Mouse (Mus musculus): Measurements from ENCODE around the gene Rab2b.
"Not testable (repeated sequence)": the region's sequence is repeated elsewhere in the genome, so short reads cannot be mapped to it uniquely, and the experiment has no call there.

Rab2b gene

DNA sequence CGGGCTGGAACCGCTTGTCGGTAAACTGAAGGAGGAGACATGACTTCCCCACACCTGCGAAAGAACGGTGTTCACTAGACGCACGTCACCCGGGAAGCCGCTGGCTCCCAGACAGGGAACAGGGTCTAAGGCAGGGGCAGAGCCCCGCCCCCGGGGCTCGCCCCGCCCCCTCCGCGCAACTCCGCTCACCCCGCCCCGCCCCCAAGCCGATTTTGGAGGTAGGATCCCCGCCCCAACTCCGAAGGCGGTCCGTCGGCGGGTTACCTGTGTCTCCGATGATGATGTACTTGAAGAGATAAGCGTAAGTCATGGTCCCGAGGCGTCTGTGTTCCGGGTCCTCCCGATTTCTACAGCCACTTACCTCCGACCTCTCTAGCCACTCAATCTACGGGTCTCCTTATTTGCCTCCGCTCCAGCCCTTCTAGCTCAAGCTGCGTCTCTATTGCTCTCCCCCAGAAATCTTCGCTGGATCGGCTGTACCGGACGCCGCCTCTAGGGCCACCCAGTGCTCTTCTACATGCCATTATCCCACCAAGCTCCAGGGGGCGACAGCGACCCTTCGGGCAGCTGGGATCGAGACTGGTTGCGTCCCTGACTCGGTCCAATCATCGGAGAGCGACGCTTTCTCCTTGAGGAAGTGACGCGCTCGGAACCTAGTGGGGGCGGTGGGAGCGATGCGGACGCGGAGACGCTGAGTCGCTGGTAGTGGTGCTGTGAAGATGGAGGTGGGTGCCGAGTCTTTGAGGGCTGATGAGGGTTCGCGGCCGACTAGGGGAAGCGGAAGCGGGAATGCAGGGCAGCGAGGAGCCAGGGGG lies at the start of gene Rab2b, which contains the start of gene Tox4:
Rab2b (minus strand) TSS at position 614 of the 815 bp plus-strand sequence.
Tox4 (plus strand) TSS at position 215 of the 815 bp plus-strand sequence.
- DNase-seq (ENCODE audit: low spot score), result peak; percentile 99

DNA sequence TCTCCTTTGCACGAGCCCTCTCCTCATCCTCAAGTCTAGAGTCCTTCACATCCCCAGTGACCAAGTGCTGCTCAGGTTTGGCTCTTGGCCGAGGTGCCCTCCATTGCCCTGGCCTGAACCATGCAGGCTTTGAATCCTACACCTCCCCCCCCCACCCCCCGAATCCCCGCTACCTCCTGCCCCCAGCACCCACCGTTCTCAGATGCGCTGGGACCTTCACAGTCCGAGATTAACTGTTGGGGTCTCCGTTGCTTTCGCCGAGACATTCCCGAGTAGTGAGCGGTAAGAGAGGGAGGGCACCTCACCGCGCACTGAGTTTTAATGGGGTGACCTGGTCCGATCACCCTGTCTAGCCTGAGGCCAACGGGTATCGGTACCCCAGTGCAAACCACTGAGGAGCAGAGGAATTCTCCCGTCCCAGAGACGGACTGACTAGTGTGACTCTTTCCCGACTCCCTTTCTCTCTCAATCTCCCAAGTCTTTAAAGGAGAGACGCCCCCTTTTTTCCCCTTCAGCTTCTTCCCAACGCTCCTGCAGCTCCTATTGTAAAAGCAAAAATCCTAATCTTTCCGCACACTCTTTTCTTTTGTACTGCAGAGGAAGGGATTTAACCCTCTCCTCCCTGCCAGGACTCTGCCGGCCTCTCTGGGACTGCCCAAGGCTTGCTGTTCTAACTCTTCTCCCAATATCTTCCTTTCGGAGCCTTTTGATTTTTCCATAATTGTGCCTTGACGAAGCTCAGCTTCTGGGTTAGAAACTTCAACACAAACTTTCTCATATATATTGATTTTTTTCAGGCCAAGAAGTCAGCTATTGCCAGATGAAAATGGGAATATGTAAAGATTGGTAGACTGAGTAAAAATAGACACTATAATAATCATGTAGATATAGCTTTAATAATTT lies 48.8 kb upstream of the Rab2b start, which contains the start of gene Sall2:
Sall2 (minus strand) TSS at position 853 of the 903 bp plus-strand sequence.
- DNase-seq (ENCODE audit: low spot score), result no peak

DNA sequence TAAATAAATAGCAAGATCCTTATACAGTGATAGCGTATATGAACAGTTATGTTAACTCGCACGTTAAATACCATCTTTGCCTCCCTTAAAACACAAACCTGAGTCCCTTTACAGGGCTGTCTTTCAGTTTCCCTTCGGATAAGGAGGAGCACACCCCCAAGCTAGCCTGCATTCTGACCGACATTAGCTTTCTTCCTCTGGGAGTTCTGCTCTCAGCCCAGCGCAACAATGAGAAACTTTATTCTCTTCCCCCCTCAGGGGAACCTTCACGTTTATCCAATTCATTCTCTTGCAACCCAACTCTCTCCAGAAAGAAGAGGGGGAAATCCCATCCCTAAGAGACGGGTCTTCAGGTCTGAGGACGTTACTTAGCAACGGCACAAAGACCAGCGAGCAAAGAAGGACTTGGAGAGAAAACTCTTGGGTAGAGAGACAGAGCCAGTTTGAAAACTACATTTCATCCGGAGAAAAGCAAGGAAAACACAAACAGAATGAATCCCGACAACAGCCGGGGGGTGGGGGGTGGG lies 48.1 kb upstream of the Rab2b start:
- no peak for DNase-seq (ENCODE audit: low spot score)

DNA sequence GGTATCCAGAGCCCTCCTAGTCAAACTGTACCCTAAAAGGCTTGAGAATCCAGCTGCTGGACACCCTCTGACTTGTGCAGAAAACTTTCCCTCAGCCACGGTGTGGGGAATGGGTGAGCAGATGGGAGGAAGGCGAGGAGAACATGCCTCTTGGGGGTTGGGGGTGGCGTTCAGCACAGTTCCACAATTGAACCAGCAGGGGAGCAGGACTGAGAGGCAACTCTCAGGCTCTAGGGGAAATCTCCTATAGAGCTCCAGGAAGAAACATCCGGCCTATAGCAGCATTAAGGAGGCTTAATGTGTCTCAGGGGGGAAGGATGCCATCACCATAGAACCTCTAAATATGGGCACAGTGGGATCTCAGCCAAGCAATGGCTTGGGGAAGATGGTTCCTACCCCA lies 46.5 kb upstream of the Rab2b start:
- no peak for DNase-seq (ENCODE audit: low spot score)

DNA sequence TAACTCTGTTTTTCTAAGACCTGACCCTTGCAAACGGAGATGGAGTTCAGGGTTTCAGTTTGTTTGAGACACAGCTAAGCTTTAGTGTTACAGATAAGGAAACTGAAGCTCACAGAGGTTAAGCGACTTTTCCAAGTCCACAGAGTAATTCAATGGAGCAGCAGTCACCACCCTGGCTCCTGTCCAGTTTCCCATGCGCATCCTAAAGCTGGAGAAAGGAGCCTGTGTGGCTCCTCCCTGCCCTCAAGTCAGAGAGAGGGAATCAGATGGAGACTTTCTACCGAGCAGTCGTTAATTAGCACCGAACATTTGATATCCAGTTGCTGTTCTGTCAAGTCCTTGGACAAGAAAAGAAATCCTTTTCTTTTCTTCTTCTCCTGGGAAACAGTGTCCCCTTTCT lies 40.0 kb upstream of the Rab2b start:
- no peak for DNase-seq (ENCODE audit: low spot score)

DNA sequence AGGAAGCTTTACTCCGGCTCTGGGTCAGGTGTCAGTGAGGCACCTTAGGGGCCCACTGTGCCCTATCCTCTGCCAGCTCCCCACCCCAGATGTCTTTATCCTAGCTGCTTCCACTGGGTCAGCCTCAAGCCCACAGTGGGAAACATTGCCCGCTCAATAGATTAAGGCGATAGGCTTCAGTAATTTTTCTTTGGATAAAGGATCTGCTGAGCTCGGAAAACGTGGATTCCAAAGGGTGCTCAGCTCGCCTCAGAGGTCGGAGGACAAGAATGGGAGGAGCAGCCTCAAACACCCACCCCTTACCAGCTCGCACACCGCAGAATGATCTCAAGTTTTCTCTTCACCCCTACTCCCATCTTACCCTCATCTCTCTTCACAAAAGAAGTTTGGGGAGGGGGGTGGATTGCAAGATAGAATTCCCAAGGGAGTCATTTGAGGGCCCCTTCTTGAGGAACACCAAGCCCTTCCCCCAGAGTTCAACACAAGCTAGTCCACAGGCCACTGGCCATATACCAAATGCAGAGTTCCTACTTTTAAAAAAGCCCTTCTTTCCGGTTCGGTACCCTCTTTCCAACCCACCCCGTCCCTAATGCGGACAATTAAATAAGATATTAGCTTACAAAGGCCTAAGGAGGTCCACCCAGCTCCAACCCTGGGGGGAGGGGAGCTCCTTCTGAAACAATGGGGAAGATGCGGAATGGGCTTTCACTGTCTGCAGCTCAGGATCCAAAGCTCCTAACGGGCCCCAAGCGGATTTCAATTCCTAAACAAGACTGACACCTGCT lies 37.3 kb upstream of the Rab2b start:
- no peak for DNase-seq (ENCODE audit: low spot score)

DNA sequence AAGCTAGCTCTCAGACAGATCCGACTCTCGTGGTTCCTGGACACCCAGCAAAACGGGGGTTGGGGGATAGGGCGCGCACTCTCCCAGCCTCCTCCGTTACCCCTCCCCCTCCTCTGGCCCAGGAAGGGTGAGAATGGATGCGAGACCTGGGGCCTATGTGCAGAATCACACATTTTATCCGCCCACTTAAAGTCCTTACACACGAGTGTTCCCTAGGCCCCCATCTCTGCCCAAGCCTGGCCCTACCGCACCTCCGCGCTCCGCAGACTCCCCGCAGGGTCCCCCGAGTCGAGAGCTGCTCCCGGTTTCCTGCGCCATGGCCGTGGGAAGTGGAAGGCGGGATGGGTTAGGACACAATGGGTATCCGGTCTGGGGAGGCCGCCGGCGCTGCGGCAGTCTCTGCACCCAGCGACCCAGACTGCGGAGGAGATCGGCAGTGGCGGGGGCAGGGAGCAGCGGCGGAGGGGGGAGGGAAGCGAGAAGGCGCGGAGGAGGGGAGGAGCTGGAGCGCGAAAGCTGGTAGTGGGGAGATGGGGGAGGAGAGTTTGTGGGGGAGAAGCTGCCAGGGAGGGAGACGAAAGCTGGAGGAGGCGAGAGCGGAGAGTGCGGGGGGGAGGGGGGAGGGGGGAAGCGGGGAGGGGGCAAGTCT lies 36.6 kb upstream of the Rab2b start:
- DNase-seq (ENCODE audit: low spot score), result no peak

DNA sequence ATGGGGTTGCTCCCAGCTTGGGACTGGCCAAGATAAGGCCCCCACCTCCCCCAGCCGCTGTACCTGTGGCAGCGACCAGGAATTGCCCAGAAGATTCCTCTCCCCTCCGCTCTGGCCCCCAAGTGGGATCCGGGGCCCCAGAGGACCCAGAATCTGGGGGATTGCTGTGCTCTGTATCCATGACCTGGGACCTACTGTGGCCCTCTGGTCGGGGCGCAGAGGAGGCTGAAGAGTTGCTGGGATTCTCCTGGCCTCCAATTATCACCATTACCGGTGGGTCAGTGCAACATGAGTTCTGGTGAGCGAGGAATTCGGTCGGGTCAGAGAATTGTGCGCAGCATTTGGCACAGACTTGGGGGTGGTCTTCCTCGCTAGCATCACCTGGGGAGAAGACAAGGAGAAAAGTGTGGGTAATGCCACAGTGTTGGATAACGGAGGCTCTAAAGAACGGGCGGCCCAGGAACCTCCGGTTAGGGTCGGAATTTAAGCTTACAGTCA lies 36.0 kb upstream of the Rab2b start:
- no peak for DNase-seq (ENCODE audit: low spot score)

DNA sequence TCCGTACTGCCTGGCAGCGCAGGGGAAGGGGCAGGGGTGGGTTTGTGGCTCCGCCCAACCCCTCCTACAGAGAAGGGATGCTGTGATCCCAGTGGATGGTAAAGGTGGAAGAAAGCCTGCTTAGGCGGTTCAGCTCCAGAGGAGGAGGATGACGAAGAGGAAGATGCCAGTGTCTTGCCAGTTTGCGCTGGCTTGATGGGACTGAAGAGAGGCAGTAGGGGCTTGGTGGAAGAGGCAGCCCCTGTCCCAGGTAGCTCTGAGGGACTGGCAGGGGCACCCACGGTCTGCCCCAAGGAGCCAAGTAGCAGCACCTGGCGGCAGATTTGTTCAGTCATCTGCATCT lies 35.4 kb upstream of the Rab2b start:
- no peak for DNase-seq (ENCODE audit: low spot score)

DNA sequence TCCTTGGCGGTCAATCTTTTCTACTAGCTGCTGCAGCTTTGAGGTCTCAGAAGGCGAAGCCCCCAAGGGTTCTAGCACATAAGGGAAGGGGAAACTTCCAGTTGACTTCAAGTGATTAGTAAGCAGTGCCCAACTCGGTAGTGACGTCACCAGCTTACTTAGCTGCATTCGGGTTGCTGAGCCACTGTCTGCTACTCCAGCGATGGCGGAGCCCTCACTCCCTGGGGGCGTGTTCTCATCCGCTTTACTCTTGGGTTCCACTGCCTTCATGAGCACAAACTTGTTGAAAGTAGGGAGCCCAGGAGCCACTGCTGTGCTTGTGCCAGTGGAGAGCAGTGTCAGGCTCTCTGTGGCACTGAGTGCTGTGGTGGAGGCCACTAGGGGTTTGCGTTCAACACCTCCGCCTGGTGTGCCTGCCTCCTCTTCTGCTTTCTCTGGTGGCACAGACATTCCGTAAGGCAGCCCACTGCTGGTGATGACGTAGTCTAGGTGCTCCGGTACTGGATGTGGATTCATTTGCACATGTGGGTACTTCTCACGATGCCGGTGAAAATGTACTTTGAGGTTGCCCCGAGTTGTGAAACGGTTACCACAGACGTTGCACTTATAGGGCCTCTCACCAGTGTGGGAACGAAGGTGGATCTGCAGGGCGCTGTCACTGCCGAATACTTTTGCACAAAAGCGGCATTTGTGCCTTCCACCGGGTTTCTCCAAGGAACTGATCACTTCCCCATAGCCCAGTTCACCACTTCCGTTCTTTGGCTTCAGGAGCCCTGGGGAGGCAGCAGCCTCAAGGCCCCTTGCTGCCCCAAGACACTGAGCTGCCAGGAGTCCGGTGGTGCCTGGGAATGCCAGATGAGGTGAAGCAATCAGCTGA lies 34.8 kb upstream of the Rab2b start:
- no peak for DNase-seq (ENCODE audit: low spot score)

DNA sequence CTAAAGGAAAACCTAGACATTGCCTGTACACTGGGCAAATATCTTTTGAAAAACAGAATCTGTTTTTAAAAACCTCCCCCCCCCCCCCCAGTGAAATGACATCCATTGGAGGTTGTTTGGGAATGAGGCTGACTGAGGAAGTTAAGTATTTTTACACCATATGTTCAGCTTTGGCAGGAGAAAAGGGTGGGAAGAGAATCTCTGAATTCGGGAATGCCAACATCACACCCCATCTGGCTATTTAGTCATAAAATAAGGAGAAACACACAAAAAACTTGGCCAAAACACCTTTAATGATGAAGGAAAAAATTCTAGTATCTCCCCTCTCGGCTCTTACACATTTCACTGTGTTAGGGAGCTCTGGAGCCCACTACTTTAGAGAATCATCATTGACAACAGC lies 31.6 kb upstream of the Rab2b start:
- no peak for DNase-seq (ENCODE audit: low spot score)

DNA sequence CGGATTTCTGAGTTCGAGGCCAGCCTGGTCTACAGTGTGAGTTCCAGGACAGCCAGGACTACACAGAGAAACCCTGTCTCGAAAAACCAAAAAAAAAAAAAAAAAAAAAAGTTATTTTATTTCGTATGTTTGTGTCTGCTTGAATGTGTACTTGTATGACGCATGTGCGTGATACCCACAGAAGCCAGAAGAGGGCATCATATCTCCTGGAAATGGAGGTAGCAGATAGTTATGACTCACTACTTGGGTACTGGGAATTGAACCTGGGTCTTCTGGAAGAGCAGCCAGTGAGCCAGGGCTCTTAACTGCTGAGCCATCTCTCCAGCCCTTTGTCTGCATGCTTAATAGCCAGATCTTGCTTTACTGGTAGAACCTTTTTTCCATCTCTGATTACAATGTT lies 31.0 kb upstream of the Rab2b start:
- DNase-seq (ENCODE audit: low spot score), result not testable (repeated sequence)

DNA sequence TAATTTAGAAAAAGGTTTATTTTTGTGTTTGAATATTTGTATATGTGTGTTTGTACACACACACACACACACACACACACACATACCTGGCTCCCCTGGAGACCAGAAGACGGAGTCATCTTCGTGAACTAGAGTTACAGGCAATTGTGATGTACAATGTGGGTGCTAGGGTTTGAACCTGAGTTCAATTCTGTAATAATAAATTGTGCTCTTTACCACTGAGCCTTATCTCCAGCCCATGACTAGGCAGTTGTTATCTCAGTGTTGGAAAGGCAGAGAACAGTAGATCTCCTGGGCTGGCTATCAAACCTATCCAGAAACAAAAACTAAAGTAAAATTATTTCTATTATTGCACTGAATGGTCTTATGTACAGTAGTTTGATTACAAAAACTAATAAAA lies 26.8 kb upstream of the Rab2b start:
- DNase-seq (ENCODE audit: low spot score), result peak; percentile 65

DNA sequence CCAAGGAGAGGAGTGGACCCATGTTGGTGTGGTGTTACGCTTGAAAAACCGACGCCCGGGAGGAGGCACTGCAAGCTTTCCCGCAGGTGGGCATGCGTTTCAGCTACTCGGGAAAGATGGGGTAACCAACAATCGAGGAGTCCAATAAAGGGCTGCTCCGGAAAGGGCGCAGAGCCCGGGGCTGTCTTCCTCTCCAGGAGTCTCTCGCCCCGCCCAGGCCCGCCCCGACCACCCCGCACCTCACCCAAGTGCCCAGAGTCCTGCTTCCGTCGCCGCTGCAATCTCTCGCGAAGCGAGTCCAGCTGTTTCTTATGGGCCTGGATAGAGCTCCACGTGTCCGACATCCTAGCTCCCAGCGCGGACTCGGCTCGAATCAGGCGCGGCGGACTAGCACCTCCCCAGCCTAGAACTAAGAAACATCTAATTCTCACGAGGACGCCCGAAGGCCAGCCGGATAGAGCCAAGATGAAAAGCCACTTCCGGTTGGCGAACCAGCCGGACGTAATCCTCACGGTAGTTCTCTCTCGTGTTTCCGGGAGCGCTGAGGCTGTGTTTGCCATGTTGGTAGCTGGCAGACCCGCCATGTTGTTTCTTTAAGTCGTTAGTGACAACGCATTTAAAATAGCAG lies 25.4 kb upstream of the Rab2b start, which contains the start of gene Mettl3:
Mettl3 (minus strand) TSS at position 485 of the 628 bp plus-strand sequence.
- DNase-seq (ENCODE audit: low spot score), result peak; percentile 89

DNA sequence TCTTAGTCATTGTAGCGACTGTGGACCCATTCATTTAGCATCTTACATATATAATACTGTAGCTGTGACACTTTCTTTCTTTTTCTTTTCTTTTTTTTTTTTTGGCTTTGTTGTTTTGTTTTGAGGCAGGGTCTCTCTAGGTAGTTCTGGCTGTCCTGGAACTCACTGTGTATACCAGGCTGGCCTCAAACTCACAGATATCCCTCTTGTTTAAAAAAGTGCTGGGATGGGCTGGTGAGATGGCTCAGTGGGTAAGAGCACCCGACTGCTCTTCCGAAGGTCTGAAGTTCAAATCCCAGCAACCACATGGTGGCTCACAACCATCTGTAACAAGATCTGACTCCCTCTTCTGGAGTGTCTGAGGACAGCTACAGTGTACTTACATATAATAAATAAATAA lies 24.2 kb upstream of the Rab2b start:
- DNase-seq (ENCODE audit: low spot score), result not testable (repeated sequence)

DNA sequence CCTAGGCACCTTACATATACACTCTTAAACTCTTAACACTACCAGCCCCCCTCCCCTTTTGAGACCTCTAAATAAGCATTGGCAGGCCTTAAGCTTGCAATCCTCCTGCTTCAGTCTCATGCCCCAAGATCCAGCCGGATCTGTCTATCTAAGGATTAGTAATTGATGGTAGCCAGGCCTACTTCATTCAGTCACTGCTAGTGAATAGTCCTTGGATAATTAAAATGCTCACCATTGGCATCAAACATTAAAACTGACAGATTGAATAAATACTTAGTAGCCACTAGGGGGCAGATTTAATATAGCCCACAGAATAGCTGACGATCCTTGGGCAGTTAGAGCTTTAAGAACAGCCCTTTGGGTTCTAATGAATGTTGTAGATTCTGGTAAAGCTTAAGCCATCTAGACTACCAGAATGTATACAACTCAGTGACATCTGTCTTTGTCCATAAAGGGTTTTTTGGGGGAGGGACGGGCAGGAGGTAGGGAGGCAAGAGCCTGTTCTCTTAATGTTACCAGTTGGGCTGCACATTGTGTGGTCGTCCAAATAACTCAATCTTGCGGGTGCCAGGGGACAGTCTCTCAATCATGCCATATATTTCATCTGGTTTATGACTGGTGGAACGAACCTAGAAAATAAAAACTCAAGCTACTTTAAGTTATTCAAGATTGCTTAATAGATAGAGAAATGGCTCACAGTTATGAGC lies 16.4 kb upstream of the Rab2b start:
- no peak for DNase-seq (ENCODE audit: low spot score)

DNA sequence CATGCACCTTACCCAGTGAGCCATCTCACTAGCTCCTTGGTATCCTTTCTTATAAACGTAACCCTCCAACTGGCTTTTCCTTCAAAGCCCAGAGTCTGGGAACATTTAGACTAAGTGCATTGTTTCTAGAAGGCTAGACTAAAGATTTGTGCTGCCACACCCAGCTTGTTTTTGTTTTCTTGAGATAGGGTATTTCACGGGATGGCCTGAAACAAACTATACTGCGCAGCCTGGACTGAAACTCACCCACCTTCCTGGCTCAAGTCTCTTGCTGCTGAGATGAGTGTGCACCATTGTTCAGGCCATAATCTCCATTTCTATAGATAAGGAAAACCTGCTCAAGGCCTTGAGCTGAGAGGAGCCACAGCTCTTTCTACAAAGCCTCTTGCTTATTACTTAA lies 4.8 kb upstream of the Rab2b start:
- DNase-seq (ENCODE audit: low spot score), result no peak

DNA sequence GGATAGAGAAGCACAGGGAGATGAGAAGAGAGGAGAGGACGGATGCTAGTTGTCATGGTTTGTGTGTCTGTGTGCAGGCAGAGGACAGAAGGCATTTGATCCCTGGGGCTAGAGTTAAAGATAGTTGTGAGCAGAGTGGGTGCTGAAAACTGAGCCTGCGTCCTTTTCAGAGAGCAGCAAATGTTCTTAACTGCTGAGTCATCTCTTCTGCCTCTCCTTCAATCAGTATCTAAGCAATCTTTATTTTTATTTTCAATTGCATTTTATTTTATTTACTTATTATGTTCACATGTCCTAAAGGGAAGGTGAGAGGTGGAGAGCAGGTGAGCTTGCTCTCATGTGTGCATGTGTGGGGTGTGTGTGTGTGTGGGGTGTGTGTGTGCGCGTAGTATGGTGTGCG lies 4.3 kb upstream of the Rab2b start:
- DNase-seq (ENCODE audit: low spot score), result no peak

DNA sequence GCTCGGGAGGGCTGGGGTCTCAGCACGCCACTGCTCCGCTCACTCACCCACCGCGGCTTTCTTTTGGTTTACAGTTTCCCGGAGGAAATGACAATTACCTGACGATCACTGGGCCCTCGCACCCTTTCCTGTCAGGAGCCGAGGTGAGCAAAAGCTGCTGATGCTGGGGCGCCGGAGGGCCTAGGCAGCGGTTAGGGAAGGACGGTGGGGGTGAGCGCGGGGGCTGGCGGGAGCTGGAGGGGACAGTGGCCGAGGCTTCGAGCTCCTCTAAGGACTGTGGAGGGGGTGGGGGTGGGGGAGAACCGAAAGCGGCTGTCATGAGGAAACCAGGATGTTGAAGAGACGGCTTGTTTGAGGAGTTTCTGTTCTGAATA lies 389 bp upstream of the Rab2b start:
- DNase-seq (ENCODE audit: low spot score), result no peak
